Mouse (Mus musculus) left cerebral cortex, adult 8-10 months (tissue): ENCODE measurements around the gene Ampd1. TPM values are rescaled to one million over a fixed set of nuclear protein-coding genes. Genes with fewer than 3 reads are reported as not detected.

Experiments used
- DNase-seq, 2 experiments: peaks; one replicate each; pipeline ENCODE4 v3.0.0; 2022; ENCODE audit warnings: low spot score in 2 of 2
- total RNA-seq, 4 experiments: library from RNA; stranded (reverse); gene quantifications; 2 replicates each; pipeline ENCODE4 v1.2.4; 2022

Ampd1 gene
- total RNA-seq, 4 experiments from 2014 or later, result 0.23 to 0.54 TPM; not detected in 2

DNA sequence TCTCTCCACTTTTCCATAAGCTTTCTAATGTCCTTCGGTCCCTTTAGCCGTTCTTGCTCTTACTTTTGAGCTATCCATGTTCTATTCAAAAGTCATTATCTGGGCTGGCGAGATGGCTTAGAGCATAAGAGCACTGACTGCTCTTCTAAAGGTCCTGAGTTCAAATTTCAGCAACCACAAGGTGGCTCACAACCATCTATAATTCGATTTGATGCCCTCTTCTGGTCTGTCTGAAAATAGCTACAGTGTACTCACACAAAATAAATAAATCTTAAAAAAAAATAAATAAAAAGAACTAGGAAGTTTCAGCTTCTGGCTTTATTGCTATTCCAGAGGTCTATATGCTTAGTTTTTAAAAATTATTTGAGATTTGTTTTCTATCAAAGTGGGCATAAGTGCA lies 74.0 kb downstream of the Ampd1 start:
- DNase-seq, result no peak

DNA sequence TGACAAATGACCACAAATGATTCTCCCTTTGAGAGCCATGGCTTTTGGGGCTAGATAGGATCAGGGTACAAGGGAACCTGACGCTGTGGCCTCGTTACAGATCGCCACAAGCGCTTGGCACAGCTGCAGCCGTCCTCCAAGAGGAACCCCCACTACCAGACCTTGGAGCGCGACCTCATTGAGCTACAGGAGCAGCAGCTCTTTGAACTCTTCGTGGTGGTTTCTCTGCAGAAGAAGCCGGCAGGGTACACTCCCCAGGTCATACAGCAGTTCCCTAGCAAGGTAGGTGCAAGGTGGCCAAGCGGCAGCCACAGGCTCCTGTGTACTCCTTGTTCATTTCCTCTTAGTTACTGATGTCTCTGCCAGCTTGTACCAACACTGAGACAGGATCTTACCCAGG lies 75.1 kb downstream of the Ampd1 start:
- no peak for DNase-seq

Other genes with a start within 250 kb of the Ampd1 start
- gene Sycp1, start 137.9 kb upstream of the Ampd1 start, total RNA-seq, result not detected
- gene Nr1h5, start 109.9 kb upstream of the Ampd1 start, total RNA-seq, result not detected
- 10 to 100 TPM; 54.7 to 65.9 (median 59.8) TPM for gene Sike1, start 78.3 kb upstream of the Ampd1 start, total RNA-seq
- gene Csde1, start 53.6 kb upstream of the Ampd1 start, total RNA-seq, result 100 to 1,000 TPM; 242 to 273 (median 261) TPM
- gene Nras, start 15.7 kb upstream of the Ampd1 start, total RNA-seq, result 10 to 100 TPM; 63.7 to 69.1 (median 67.2) TPM
- gene Dennd2c, start 28.6 kb downstream of the Ampd1 start, total RNA-seq, result under 1 TPM; 0.28 to 0.93 (median 0.48) TPM
- 10 to 100 TPM; 60.2 to 73.7 (median 70.6) TPM for gene Bcas2, start 97.6 kb downstream of the Ampd1 start, total RNA-seq
- 10 to 100 TPM; 46.9 to 57.8 (median 51.7) TPM for gene Trim33, start 205.3 kb downstream of the Ampd1 start, total RNA-seq